Mouse (Mus musculus) 3T3-L1 (cell line): ENCODE measurements around the gene Eral1.
"Not testable (repeated sequence)": the region's sequence is repeated elsewhere in the genome, so short reads cannot be mapped to it uniquely, and the experiment has no call there.

Experiments used
- DNase-seq: peaks from one replicate; pipeline ENCODE4 v3.0.0-alpha.2; 2015; ENCODE audit warnings: low read depth, low spot score

Eral1 gene

DNA sequence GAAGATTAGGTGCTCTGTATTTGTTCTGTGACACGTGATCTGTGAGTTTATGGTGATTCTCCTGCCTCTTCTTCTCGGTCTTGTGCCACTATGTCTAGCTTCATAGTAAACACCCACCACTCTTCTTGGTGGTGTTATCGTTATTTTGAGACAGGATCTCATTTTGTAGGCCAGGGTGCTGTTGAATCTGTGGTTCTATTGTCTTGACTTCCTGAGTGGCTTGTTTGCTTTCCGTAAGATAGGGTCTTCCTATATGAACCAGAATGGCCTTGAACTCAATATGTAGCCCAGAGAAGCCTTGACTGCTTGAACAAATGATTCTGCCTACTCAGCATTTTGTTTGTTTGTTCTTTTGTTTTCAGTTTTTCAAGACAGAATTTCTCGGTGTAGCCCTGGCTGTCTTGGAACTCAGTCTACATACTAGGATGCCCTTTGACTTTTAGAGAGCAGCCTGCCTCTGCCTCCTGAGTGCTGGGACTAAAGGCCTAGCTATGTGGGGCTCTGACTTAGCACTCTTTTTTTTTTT is 7.6 kb upstream of the Eral1 start:
- no peak for DNase-seq

GRCm38 (mm10) chr11:78086925-78087479 is 6.8 kb upstream of the Eral1 start:
- DNase-seq: no peak

- DNase-seq: no peak
Measured at GRCm38 (mm10) chr11:78083595-78083994, 3.4 kb upstream of the Eral1 start.

DNA sequence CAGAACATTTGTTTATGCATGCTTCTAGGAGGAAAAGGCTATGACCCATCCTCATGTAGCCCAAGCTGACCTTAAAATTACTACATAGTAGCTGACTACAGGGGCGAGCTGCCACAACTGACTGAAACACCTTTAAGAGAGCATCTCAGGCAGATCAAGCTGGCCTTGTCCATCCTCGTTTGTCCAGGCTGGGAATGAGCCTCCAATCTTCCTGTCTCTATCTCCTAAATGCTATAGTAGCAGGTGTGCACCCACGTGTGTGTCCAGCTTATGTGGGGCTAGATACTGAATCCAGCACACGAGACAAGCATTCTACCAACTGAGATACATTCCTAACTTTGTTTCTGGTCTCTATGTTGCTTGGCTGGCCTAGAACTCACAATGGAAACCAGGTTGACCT is 5.5 kb downstream of the Eral1 start:
- no peak for DNase-seq

DNA sequence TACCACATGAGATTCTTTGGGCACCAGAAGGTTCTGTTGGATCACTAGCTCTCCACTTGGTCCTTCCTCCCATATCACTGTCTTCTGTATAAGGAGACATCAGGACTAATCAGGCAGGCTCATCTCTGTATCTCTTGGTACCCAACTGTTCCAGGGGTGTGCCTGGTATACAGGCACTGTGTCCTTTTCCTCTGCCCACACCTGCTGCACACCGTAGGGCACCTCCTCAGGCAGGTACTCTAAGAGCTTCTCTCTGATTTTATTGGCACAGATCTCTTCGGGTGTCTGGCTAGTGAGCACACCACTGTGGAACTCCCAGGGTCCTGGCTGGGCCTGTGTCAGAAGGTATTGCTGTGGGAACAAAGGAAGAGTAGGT is 5.9 kb downstream of the Eral1 start:
- no peak for DNase-seq

- DNase-seq: no peak
Measured at GRCm38 (mm10) chr11:78073577-78074276, 6.5 kb downstream of the Eral1 start.

DNA sequence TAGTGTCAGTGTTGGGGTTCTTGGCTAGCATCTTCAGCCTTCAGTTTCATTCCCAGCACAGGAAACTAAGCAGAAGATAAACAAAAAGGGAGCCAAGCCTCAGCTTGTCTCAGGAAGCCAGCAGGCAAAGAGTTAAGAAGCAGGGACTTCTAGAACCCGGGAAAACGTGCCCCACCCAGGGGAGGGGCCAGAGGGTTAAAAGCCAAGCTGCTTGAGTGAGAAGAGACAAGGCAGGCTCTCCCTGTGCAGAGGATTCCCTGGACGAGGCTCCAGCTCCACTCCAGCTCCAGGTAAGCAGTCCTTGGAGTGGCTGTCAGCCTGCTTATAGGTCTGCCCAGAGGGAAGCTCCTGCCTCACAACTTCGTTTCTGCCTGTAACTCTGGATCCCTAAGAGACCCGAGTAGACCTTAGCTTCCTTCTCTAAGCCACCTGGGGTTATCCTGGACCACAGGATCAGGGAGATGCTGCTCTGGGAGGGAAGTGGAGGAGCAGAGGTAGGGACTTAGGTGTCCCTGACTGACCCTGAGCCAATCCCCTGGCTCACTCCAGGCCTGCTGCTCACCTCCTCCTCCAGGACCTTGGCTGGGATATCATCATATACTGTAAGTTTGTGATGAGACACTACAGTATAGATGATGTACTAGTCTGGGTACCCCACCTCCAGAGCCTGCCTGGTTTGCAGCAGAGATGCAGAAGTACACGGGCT is 7.6 kb downstream of the Eral1 start:
- DNase-seq: no peak

DNA sequence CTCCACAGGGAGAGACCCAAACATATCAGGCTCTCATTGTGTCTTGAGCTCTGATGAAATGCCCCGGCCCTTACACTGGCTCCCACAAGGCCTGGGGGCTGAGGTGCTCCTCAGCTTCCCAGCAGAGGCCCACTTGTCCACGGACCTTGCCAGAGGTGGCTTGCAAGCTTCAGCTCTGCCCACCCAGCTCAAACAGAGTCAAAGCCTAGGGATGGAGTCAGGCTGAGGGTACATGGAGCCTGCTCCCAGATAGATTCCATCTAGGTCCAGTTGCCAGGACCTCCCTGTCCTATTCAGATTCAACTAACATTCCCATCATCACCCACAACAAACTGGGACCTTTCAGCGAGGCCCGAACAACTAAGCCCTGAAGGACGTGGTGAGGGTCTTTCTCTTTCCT is 8.2 kb downstream of the Eral1 start:
- DNase-seq: no peak

DNA sequence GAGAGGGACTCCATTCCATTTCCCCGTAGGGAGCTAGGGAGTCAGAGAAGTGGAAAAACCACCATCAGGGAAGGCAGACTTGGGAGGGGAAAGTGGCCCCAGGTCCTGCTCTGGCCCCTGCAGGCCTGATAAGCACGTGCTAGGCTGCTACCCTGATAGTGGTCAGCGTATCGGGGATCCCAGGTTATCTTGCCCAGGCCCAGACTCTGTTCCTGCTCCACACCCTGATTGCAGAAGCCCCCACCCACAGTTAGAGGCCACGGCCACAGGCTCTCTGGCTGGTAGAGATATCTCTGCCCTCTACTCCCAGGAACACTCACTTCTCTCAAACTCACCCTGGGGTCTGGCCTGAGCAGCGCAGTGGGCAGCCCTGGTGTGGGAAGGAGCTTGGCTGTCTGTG is 10.5 kb downstream of the Eral1 start:
- no peak for DNase-seq

- no peak for DNase-seq
Measured at GRCm38 (mm10) chr11:78069130-78069529, 11.1 kb downstream of the Eral1 start.

- DNase-seq: no peak
Measured at GRCm38 (mm10) chr11:78067566-78067965, 12.6 kb downstream of the Eral1 start.

- no peak for DNase-seq
Measured at GRCm38 (mm10) chr11:78066641-78067040, 13.5 kb downstream of the Eral1 start.

DNA sequence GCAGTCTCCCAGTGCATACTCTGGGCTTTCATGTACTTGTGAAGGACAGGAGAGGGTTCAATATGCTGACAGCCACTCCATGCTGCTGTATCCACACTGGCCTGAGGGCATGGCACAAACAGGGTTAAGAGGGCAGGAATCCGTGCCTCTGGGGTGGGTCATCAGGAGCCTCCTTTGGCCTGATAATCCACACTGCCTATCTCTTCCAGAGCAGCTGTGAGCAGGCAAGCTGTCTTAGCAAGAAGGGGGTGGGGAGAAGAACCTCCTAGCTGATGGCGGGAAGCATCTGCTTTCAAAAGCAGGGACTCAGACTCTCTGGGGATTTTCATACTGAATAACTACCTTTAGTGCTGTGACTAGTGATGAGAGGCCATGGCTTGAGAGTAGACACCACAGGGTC is 14.3 kb downstream of the Eral1 start:
- no peak for DNase-seq

GRCm38 (mm10) chr11:78062563-78062962 is 17.6 kb downstream of the Eral1 start:
- DNase-seq: no peak

GRCm38 (mm10) chr11:78059833-78060757 is 20.1 kb downstream of the Eral1 start:
- DNase-seq: peak; percentile 85

DNA sequence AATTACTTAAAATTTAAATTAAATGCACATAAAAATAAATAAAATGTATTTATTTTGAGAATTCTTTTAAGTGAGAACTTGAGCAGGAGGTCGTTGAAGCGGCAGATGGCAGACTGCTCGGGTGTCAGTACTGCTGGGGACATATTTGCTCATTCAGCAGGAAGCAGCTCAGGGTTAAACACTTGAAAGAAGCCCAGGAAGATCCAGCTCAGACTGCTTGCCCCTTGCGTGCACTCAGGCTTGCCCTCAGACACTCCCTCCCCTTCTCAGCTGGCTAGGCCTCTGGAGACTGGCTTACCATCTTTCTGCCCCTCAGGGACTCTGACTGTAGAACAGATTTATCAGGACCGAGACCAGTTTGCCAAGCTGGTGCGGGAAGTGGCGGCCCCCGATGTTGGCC is 23.2 kb downstream of the Eral1 start:
- no peak for DNase-seq

DNA sequence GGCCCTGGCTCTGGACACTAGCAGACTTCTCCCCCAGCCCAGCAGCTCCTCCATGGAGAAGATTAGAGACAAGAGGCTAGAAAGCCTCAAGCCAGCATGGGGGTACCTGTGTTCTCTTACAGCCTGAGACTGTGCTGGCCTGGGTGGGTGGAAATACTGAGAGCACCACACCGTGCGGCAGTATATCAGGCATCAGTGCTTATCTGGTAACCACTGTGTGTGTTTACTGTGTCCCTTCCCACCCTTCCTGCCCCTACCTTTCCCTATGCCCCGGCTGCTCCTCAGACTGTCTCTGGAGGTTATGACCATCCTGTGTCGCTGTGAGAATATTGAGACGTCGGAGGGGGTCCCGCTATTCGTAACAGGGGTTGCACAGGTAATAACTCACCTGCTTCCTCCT is 27.1 kb downstream of the Eral1 start:
- no peak for DNase-seq

GRCm38 (mm10) chr11:78048637-78049036 is 31.5 kb downstream of the Eral1 start:
- not testable (repeated sequence) for DNase-seq

GRCm38 (mm10) chr11:78044758-78045251 is 35.4 kb downstream of the Eral1 start:
- peak; percentile 72 for DNase-seq

- not testable (repeated sequence) for DNase-seq
Measured at GRCm38 (mm10) chr11:78042290-78042870, 37.8 kb downstream of the Eral1 start.

- peak; percentile 37 for DNase-seq
Measured at GRCm38 (mm10) chr11:78040878-78041277, 39.3 kb downstream of the Eral1 start.
